Mouse (Mus musculus) spleen, adult 2 months (tissue): ENCODE measurements around the gene Gdf3.

ENCODE experiments used
- CTCF ChIP-seq: fragments of 200-500 bp; IDR thresholded peaks from 2 replicates; pipeline ENCODE4 v1.5.1; 2011; ENCODE audit warnings: mild to moderate bottlenecking, inconsistent platforms; ENCODE audit not compliant: insufficient read depth, insufficient read length, insufficient replicate concordance; ENCODE audit errors: extremely low read depth
- POLR2A ChIP-seq: fragments of 200-500 bp; IDR thresholded peaks from 2 replicates; pipeline ENCODE4 v1.6.1; 2011; ENCODE audit warnings: low read depth, low read length, inconsistent platforms

DNA sequence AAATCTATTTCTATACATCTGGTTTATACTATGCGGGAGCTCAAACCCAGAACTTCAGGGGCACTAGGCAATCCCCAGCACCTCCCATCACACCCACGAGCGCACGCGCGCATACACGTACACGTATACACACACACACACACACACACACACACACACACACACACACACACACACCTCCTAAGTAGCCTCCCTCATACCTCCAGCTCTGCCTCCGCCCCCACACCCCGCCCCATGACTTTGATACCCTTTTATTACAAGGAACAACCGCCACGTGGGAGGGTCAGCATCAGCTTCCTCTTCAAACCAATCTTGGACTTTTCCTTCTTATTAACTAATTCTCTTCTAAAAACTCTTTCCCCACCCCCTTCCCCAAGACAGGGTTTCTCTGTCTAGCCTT lies 2.2 kb downstream of the Gdf3 start:
- TF ChIP-seq POLR2A: no peak
- TF ChIP-seq CTCF: no peak
